Mouse (Mus musculus) hindbrain, embryonic 16.5 days (tissue): ENCODE data around the gene Psma6. TPM values are rescaled to one million over a fixed set of nuclear protein-coding genes. Genes with fewer than 3 reads are reported as not detected.
A peak's percentile ranks its signal among the peaks of the same experiment; 100 is the strongest.

Experiments used
- ATAC-seq: fragments of 200-750 bp; cut with Nextera tagmentation; 2 replicates; pipeline ENCODE4 v1.8.0; 2017; ENCODE audit warnings: moderate TSS enrichment, moderate library complexity
- H3K27ac ChIP-seq: fragments of 300-500 bp; sonication (generic); 2 replicates; pipeline ENCODE4 v1.5.1; 2014; ENCODE audit warnings: low read depth, mild to moderate bottlenecking, control low read depth, low read length, moderate library complexity
- H3K27me3 ChIP-seq: fragments of 300-500 bp; sonication (generic); replicated peaks from 2 replicates; pipeline ENCODE4 v1.6.1; 2014; ENCODE audit warnings: low read length; ENCODE audit not compliant: control insufficient read depth, insufficient read depth
- H3K36me3 ChIP-seq: fragments of 300-500 bp; sonication (generic); 2 replicates; pipeline ENCODE4 v1.6.1; 2014; ENCODE audit warnings: mild to moderate bottlenecking, low read length, moderate library complexity, mixed read lengths; ENCODE audit not compliant: control insufficient read depth, insufficient read depth
- H3K4me1 ChIP-seq: fragments of 300-500 bp; sonication (generic); 2 replicates; pipeline ENCODE4 v1.6.1; 2014; ENCODE audit warnings: low read depth, low read length; ENCODE audit not compliant: control insufficient read depth, insufficient read depth
- H3K4me2 ChIP-seq: fragments of 300-500 bp; sonication (generic); 2 replicates; pipeline ENCODE4 v1.6.1; 2014; ENCODE audit warnings: mild to moderate bottlenecking, low read length, control low read depth, moderate library complexity
- H3K4me3 ChIP-seq: fragments of 300-500 bp; sonication (generic); 2 replicates; pipeline ENCODE4 v1.5.1; 2014; ENCODE audit warnings: mild to moderate bottlenecking, low read length, control low read depth, moderate library complexity
- H3K9ac ChIP-seq: fragments of 300-500 bp; sonication (generic); 2 replicates; pipeline ENCODE4 v1.6.1; 2014; ENCODE audit warnings: low read depth, mild to moderate bottlenecking, control low read depth, low read length, moderate library complexity
- H3K9me3 ChIP-seq: fragments of 300-500 bp; sonication (generic); 2 replicates; pipeline ENCODE4 v1.6.1; 2014; ENCODE audit warnings: mild to moderate bottlenecking, low read length, moderate library complexity; ENCODE audit not compliant: control insufficient read depth
- WGBS: fragments of 180-500 bp; shearing (Covaris S2); extraction: QIAGEN DNeasy Blood & Tissue Kit; methylation state at CpG from one replicate; pipeline ENCODE4 v1.1.7; 2014; 5-methylcytosine and 5-hydroxymethylcytosine counted together
- polyA plus RNA-seq: library from polyadenylated mRNA; unstranded; fragments of >200 nt; fragmentation: Nextera tagmentation; extraction: Ambion mirVana; gene quantifications from 2 replicates; pipeline ENCODE4 v1.2.1, GENCODE M21; 2015

Gene Psma6
- polyA plus RNA-seq, 1 experiment from 2014 or later = 402 TPM

- H3K4me2 ChIP-seq = peak overlapping the region; percentile 82
- under 1% methylated on average over 20 of the region's 20 CpGs for WGBS
- no peaks in the 10 kb centered on the region for H3K9me3 ChIP-seq
- no peaks in the 10 kb centered on the region for H3K36me3 ChIP-seq
- H3K9ac ChIP-seq = peak overlapping the region; percentile 93
- no peak; the same call in 1 of the 2 replicates for ATAC-seq
- no peaks in the 10 kb centered on the region for H3K27me3 ChIP-seq
- peaks cover 13% of the 10 kb centered on the region for H3K4me1 ChIP-seq
- H3K27ac ChIP-seq = peak overlapping the region; percentile 80
- H3K4me3 ChIP-seq = peak overlapping the region; percentile 98
Measured at GRCm38 (mm10) chr12:55399128-55399677, 15.2 kb downstream of the Psma6 start.

- no peak for ATAC-seq
- no peaks in the 10 kb centered on the region for H3K9me3 ChIP-seq
- no peaks in the 10 kb centered on the region for H3K4me1 ChIP-seq
- H3K27ac ChIP-seq = no peak overlapping the region
- WGBS = 94% methylated on average over 5 of the region's 5 CpGs
- no peak overlapping the region for H3K4me3 ChIP-seq
- no peak overlapping the region for H3K9ac ChIP-seq
- peaks cover 10% of the 10 kb centered on the region for H3K36me3 ChIP-seq
- H3K4me2 ChIP-seq = no peak overlapping the region
- H3K27me3 ChIP-seq = no peaks in the 10 kb centered on the region
Measured at GRCm38 (mm10) chr12:55407888-55408287, 23.9 kb downstream of the Psma6 start.

- 95% methylated on average over 5 of the region's 5 CpGs for WGBS
- no peaks in the 10 kb centered on the region for H3K9me3 ChIP-seq
- no peaks in the 10 kb centered on the region for H3K4me1 ChIP-seq
- H3K27ac ChIP-seq = no peak overlapping the region
- H3K4me2 ChIP-seq = no peak overlapping the region
- peaks cover 41% of the 10 kb centered on the region for H3K36me3 ChIP-seq
- ATAC-seq = no peak
- H3K4me3 ChIP-seq = no peak overlapping the region
- no peak overlapping the region for H3K9ac ChIP-seq
- H3K27me3 ChIP-seq = no peaks in the 10 kb centered on the region
Measured at GRCm38 (mm10) chr12:55415255-55415654, 31.2 kb downstream of the Psma6 start.

GRCm38 (mm10) chr12:55415762-55416161 lies 31.7 kb downstream of the Psma6 start:
- H3K27ac ChIP-seq = no peak overlapping the region
- H3K4me2 ChIP-seq = no peak overlapping the region
- peaks cover 45% of the 10 kb centered on the region for H3K36me3 ChIP-seq
- H3K27me3 ChIP-seq = no peaks in the 10 kb centered on the region
- 0 out of 2 replicates have a peak, but pooled peaks cover 2% of the 10 kb centered on the region for H3K9me3 ChIP-seq
- no peak for ATAC-seq
- no peaks in the 10 kb centered on the region for H3K4me1 ChIP-seq
- 79% methylated on average over 1 of the region's 1 CpGs for WGBS
- no peak overlapping the region for H3K9ac ChIP-seq
- no peak overlapping the region for H3K4me3 ChIP-seq

GRCm38 (mm10) chr12:55420220-55420619 lies 36.2 kb downstream of the Psma6 start:
- no peak for ATAC-seq
- 94% methylated on average over 24 of the region's 24 CpGs for whole genome bisulfite sequencing
- H3K4me2 ChIP-seq = no peak overlapping the region
- no peaks in the 10 kb centered on the region for H3K4me1 ChIP-seq
- no peak overlapping the region for H3K4me3 ChIP-seq
- H3K9ac ChIP-seq = no peak overlapping the region
- no peaks in the 10 kb centered on the region for H3K27me3 ChIP-seq
- 0 out of 2 replicates have a peak, but pooled peaks cover 2% of the 10 kb centered on the region for H3K9me3 ChIP-seq
- H3K36me3 ChIP-seq = peaks cover 27% of the 10 kb centered on the region
- H3K27ac ChIP-seq = no peak overlapping the region

- WGBS = 45% methylated on average over 3 of the region's 3 CpGs
- no peak overlapping the region for H3K4me3 ChIP-seq
Measured at GRCm38 (mm10) chr12:55422057-55422456, 38.0 kb downstream of the Psma6 start.

GRCm38 (mm10) chr12:55426300-55426699 lies 42.3 kb downstream of the Psma6 start:
- Histone ChIP-seq H3K4me2 (no peak overlapping the region), H3K36me3 (no peaks in the 10 kb centered on the region), H3K4me3 (no peak overlapping the region), H3K27ac (no peak overlapping the region), H3K4me1 (no peaks in the 10 kb centered on the region), H3K27me3 (no peaks in the 10 kb centered on the region), H3K9me3 (no peaks in the 10 kb centered on the region), H3K9ac (no peak overlapping the region)
- 91% methylated on average over 7 of the region's 7 CpGs for WGBS
- ATAC-seq = no peak

More at GRCm38 (mm10) chr12:55422057-55422456, 38.0 kb downstream of the Psma6 start:
- no peaks in the 10 kb centered on the region for H3K4me1 ChIP-seq
- no peak overlapping the region for H3K9ac ChIP-seq
- no peak overlapping the region for H3K27ac ChIP-seq
- H3K27me3 ChIP-seq = no peaks in the 10 kb centered on the region
- H3K36me3 ChIP-seq = peaks cover 19% of the 10 kb centered on the region
- H3K9me3 ChIP-seq = 0 out of 2 replicates have a peak, but pooled peaks cover 2% of the 10 kb centered on the region
- no peak overlapping the region for H3K4me2 ChIP-seq
- ATAC-seq = no peak

GRCm38 (mm10) chr12:55429201-55429600 lies 45.2 kb downstream of the Psma6 start:
- H3K4me2 ChIP-seq = no peak overlapping the region
- H3K9me3 ChIP-seq = no peaks in the 10 kb centered on the region; the same call in 1 of the 2 replicates
- H3K9ac ChIP-seq = no peak overlapping the region
- no peaks in the 10 kb centered on the region for H3K36me3 ChIP-seq
- ATAC-seq = no peak
- H3K27ac ChIP-seq = no peak overlapping the region
- no peak overlapping the region for H3K4me3 ChIP-seq
- 90% methylated on average over 8 of the region's 8 CpGs for WGBS
- H3K4me1 ChIP-seq = no peaks in the 10 kb centered on the region
- H3K27me3 ChIP-seq = no peaks in the 10 kb centered on the region

- no peaks in the 10 kb centered on the region; the same call in 1 of the 2 replicates for H3K9me3 ChIP-seq
- no peaks in the 10 kb centered on the region for H3K27me3 ChIP-seq
- H3K4me1 ChIP-seq = no peaks in the 10 kb centered on the region
- H3K4me2 ChIP-seq = no peak overlapping the region
- H3K36me3 ChIP-seq = no peaks in the 10 kb centered on the region
- H3K4me3 ChIP-seq = no peak overlapping the region
- WGBS = 90% methylated on average over 4 of the region's 4 CpGs
- H3K27ac ChIP-seq = no peak overlapping the region
- H3K9ac ChIP-seq = no peak overlapping the region
- no peak for ATAC-seq
Measured at GRCm38 (mm10) chr12:55429956-55430355, 45.9 kb downstream of the Psma6 start.
